In the genomic region with DNA sequence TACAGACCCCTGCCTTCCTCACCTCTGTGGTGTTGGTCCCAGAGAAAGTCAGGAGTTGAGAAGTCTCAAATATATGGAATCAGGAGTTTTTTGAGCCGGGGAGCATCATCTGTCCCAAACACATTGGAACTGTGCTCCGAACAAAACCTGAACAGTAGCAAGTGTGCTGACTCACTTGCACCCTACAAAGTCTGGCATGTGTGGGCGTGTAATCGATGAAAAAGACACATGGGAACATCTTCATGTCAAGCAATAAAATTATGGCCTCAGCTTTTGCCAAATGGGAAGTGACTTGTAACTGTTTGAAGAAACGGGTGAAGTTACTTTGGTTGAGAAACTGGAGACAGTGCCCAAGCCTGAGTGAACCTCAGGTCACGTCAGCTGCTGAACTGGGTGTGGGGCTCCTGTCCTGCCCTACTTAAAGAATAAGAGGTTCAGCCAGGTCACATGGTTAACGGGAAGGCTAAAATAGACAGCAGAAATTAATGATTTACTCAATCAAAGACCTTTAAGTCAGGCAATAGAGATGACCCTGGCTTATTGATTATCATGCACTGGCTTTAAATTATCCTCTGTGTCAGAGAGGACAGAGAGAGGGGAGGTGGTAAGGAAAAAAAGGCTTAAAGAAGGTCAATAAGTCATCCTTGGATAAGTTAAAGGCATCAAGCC, we compare ENCODE assay signal across 21 mouse cellular contexts.
"Had no signal": no experiment of that assay in that cellular context is flagged by ENCODE, and none has a peak within 500 bp of the region (broad histone marks: within the 10 kb centered on the region; RNA-seq: fewer than 3 reads in every experiment).

No protein-coding gene starts in this region.

- H3K4me2 ChIP-seq: lung, embryonic 15.5 days; midbrain, embryonic 13.5 days; neural tube, embryonic 13.5 days; stomach, embryonic 15.5 days had no signal

- H3K9me3 ChIP-seq: lung, embryonic 15.5 days; megakaryocyte, embryonic 14.5 days; midbrain, embryonic 10.5 days; midbrain, embryonic 13.5 days; neural tube, embryonic 13.5 days; stomach, embryonic 15.5 days had no signal

- H3K9ac ChIP-seq: liver, embryonic 14.5 days; lung, embryonic 15.5 days; midbrain, embryonic 13.5 days; neural tube, embryonic 13.5 days; stomach, embryonic 15.5 days had no signal

- ATAC-seq: inflammation-experienced regulatory T-cells, adult 6 months; intestine, embryonic 16.5 days; midbrain, embryonic 13.5 days; midbrain, embryonic 16.5 days had no signal

- H3K4me1 ChIP-seq: lung, embryonic 15.5 days; megakaryocyte, embryonic 14.5 days; midbrain, embryonic 10.5 days; midbrain, embryonic 13.5 days; stomach, embryonic 15.5 days had no signal

- H3K27ac ChIP-seq: liver, embryonic 14.5 days; lung, embryonic 15.5 days; midbrain, embryonic 10.5 days; midbrain, embryonic 13.5 days; neural tube, embryonic 13.5 days; stomach, embryonic 15.5 days had no signal

- H3K36me3 ChIP-seq: lung, embryonic 15.5 days; midbrain, embryonic 10.5 days; midbrain, embryonic 13.5 days; neural tube, embryonic 13.5 days; stomach, embryonic 15.5 days had no signal

- DNase-seq: kidney, adult 18-20 months; kidney, adult 9 months; kidney, postnatal 14 days; kidney, postnatal 4 days; lung, adult 18-20 months; lung, postnatal 10 days; lung, postnatal 36 days; right cerebral cortex, postnatal 14 days; spleen, adult 18-20 months; thymus, postnatal 25 days had no signal

- H3K4me3 ChIP-seq: lung, embryonic 15.5 days; megakaryocyte, embryonic 14.5 days; midbrain, embryonic 10.5 days; midbrain, embryonic 13.5 days; myocyte; neural tube, embryonic 13.5 days; stomach, embryonic 15.5 days had no signal

- H3K27me3 ChIP-seq: lung, embryonic 15.5 days; megakaryocyte, embryonic 14.5 days; midbrain, embryonic 13.5 days; neural tube, embryonic 13.5 days; stomach, embryonic 15.5 days had no signal
